Mouse (Mus musculus): ENCODE data around the gene Atf4. TPM values are rescaled to one million over a fixed set of nuclear protein-coding genes. Genes with fewer than 3 reads are reported as not detected.

The Atf4 gene
- total RNA-seq, 2 experiments from 2014 or later, result 172 to 263 TPM

DNA sequence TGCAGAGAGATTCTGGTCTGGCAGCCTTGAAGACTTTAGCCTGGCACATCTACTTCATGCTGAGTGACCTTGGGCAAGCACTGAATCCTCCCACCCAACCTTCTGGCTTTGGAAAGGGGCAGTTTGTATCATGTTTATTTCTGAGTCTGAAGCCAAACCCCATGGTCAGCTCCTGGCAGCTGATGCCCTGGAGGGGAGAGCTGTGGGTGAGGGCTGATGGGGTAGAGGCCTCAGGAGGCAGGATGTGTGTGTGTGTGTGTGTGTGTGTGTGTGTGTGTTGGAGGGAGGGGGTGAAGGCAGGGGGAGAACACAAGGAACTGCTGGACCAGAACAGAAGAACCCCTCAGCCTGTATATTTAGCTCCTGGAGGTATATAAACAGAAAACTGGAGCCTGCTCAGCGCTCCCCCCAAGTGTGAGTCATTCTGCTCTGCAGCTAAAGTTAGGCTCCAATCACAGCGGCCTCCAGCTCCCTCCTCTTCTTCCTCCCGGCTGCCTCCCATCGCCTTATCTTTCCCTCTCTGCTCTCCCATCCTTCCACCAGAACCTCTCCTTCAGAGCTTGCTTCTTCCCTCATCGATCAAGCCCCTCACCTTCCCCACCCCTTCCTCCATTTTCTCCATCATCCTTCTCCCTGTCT lies 23.3 kb downstream of the Atf4 start:
- no peak for ATAC-seq (ENCODE audit: poor library complexity, severe bottlenecking)

DNA sequence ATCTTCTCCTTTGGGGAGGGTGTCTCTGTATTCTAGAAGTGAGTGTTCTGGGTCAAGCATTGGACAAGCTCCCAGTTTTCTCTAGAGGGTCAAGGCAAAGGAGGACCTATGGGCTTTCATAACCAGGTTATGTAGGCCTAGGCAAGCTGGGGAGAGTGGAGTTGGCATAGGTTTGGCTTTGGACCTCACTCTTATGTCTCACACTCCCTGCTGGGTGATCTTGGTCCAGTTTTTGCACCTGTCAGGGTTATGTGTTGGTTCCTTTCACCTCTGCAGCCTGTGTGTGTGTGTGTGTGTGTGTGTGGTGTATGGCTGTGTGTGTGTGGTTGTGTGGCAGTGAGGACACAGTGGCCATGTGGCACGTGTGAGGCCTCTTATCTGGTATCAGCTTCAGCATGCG lies 24.1 kb downstream of the Atf4 start:
- ATAC-seq (ENCODE audit: poor library complexity, severe bottlenecking), result no peak

DNA sequence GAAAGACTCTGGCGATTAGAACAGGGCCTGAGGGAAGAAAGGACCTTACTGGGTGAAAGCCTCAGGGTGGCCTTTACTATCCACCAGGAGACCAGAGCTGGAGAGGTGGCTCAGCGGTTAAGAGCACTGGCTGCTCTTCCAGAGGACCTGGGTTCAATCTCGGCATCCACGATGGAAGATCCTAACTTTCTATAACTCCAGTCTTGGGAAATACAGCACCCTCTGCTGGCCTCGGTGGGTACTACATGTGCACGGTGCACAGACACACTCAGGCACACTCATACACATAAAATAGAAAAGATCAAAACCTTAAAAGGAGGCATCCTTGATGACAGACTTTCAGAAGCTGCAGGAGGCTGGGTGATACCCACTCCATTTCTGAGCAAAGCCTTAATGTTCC lies 25.7 kb downstream of the Atf4 start:
- peak; percentile 49; the same call in 1 of the 2 replicates for ATAC-seq (ENCODE audit: poor library complexity, severe bottlenecking)

DNA sequence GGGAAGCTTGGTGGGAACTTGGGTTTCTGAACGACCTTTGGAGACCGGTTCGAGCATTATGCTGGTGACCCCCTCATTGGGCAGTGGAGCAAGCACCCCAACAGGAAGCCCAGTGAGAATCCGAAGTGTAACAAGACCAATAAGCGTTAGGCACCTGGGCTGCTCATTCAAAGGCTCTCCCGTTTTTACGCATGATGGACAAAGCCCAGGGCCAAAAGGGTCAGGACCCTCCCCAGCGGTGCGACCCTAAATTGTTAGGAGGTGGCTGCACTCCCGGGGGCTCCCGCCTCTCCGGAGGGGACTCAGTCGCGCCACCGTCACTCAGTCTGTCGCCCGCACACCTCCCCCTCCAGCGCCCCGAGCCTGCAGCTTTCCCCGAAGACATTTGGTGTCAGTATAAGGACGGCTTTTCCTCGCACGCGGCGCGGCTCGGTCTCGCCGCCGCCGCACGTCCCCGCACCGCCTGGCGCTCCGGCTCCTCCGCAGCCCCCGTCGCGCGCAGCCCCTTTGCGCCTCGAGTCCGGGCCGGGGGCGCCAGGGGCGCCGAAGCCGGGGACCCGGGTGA lies 31.9 kb downstream of the Atf4 start, which contains the start of gene Cacna1i:
Cacna1i (plus strand) TSS at position 388 of the 565 bp plus-strand sequence.
- no peak for ATAC-seq (ENCODE audit: poor library complexity, severe bottlenecking)

DNA sequence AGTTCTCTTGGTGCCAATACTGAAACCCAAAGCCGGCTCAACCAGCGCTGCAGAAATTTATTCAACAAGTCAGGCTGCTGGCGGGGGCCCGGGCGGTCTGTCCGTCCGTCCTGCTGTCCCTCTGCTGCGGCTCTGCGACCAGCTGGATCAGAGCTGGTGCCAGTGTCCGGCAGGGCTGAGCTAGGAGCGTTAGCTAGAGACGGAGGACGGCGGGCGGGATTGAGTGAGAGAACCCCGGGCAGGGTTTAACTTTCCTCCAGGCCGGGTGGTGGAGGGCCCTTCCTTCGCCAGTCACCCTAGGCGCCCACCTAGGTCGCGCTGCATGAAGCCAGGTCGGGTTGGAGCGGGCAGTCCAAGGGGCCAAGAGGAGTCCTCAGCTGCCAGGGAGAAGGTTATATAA lies 33.1 kb downstream of the Atf4 start:
- ATAC-seq (ENCODE audit: poor library complexity, severe bottlenecking), result no peak

DNA sequence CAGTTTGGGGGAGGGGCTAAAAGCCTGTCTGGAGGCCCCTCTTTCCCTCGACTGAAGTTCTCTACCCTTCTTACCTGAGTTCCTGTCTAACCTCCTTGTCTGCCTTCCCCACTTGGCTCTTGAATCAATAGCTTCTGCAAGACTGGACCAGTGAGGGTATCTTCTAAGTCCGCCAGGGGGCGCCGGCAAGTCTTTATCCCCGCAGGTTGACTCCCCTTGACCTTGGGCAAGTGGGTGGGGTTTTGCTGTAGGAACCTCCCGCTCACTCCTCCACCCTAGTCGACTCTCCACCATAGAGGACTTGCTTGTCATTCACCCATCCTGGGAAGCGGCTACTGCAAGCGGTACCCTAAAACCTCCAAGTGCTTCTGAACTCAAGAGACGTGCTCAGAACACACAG lies 34.5 kb downstream of the Atf4 start:
- peak; percentile 59; the same call in 1 of the 2 replicates for ATAC-seq (ENCODE audit: poor library complexity, severe bottlenecking)

DNA sequence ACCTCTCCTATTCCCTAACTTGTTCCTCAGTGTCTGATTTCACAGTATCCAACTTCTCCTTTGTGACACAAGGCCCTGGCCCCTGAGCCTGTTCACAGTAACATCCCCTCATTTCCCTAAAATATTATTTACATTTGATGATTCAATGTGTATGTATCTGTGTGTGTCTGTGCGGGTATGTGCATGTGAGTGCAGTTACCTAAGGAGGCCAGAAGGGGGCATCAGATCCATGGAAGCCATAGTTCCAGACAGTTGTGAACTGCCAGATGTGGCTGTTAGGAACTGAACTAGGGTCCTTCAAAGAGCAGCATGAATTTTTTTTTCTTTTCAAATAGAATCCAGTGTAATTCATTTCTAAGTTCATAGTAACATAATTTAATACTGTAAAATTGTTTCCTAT lies 42.2 kb downstream of the Atf4 start:
- no peak for ATAC-seq (ENCODE audit: poor library complexity, severe bottlenecking)

DNA sequence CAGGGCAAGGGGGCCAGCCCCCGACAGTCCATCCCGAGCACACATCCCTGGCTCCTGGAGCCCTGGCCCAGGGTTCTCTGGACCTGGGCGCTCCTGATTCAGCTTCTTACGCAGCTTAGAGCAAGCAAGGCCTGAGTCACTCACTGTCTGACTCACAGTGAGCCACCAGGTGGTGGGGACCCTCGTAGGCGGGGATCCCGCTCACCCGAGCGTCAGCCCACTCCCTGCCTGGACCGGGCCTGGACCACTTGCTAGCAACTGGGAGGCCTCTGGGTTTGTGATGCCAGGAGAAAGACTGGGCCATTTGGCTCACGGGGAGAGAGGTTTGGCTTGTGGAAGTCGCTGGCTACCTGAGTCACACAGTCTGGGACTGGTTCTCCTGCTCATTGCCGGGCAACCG lies 48.8 kb downstream of the Atf4 start:
- no peak for ATAC-seq (ENCODE audit: poor library complexity, severe bottlenecking)

DNA sequence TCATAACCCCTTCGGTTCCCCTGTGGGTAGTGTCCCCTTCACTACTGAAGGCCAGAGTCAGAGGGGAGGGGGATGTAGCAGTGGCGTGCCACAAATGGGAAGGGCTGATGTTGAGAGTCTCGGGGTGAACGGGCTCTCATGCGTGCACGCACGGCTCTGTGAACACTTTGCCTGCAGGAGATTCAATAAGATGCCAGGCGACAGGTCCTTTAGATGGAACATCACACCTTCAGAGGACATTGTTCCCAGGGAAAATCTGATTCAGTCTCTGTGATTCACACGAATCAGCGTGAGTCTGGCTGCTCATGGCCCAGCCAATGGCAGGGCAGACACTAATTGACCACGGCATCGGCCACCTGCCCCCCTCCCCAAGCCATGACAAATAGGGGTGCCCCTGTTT lies 49.2 kb downstream of the Atf4 start:
- ATAC-seq (ENCODE audit: poor library complexity, severe bottlenecking), result no peak

DNA sequence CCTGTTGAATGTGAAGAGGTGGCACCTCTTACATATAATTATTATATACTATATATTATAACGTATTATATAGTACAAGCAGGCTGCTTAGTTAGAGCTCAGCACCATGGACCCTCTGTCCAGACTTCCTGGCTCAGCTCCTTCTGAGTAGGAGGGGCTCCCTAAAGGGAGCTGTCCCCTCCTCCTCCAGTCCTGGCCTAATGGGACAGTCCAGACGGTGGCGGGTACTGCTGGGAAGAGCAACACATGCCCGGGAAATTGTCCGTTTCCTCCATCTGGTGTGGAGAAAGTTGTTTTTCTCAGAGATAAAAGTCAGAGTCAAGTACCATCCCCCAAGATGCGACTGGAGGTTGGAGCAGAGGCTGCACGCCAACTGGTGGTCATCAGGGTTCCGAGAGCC lies 51.2 kb downstream of the Atf4 start:
- no peak for ATAC-seq (ENCODE audit: poor library complexity, severe bottlenecking)

Other genes starting within 250 kb of the Atf4 start
- gene Pdgfb, start 240.2 kb upstream of the Atf4 start, total RNA-seq (2015), result 1.3 and 1.6 TPM in 2 replicates
- gene Pdgfb, start 240.2 kb upstream of the Atf4 start, total RNA-seq (2017), result 0.40 and 1.7 TPM in 2 replicates
- 3.2 and 3.9 TPM in 2 replicates for gene Syngr1, start 163.8 kb upstream of the Atf4 start, total RNA-seq (2015)
- 0.08 and 0.22 TPM in 2 replicates for gene Syngr1, start 163.8 kb upstream of the Atf4 start, total RNA-seq (2017)
- 965 and 1,027 TPM in 2 replicates for gene Rpl3, start 163.3 kb upstream of the Atf4 start, total RNA-seq (2015)
- gene Rpl3, start 163.3 kb upstream of the Atf4 start, total RNA-seq (2017), result 1,404 and 1,498 TPM in 2 replicates
- gene Tab1, start 122.1 kb upstream of the Atf4 start, total RNA-seq (2015), result 3.8 and 6.9 TPM in 2 replicates
- gene Tab1, start 122.1 kb upstream of the Atf4 start, total RNA-seq (2017), result 13.5 and 14.5 TPM in 2 replicates
- gene Mgat3, start 81.5 kb upstream of the Atf4 start, total RNA-seq (2015), result not detected in 2 replicates
- gene Mgat3, start 81.5 kb upstream of the Atf4 start, total RNA-seq (2017), result not detected in 2 replicates
- gene Mief1, start 21.2 kb upstream of the Atf4 start, total RNA-seq (2015), result 12.3 and 14.2 TPM in 2 replicates
- gene Mief1, start 21.2 kb upstream of the Atf4 start, total RNA-seq (2017), result 16.4 and 17.5 TPM in 2 replicates
- 2.4 and 9.5 TPM in 2 replicates for gene AC140267.1, start 19.3 kb upstream of the Atf4 start, total RNA-seq (2015)
- not detected in 2 replicates for gene AC140267.1, start 19.3 kb upstream of the Atf4 start, total RNA-seq (2017)
- gene Rps19bp1, start 9.1 kb downstream of the Atf4 start, total RNA-seq (2015), result 32.9 and 35.4 TPM in 2 replicates
- 12.6 and 20.3 TPM in 2 replicates for gene Rps19bp1, start 9.1 kb downstream of the Atf4 start, total RNA-seq (2017)
- 0.02 TPM in 1 of 2 replicates, not detected in the other for gene Cacna1i, start 32.1 kb downstream of the Atf4 start, total RNA-seq (2015)
- not detected in 2 replicates for gene Cacna1i, start 32.1 kb downstream of the Atf4 start, total RNA-seq (2017)